Mouse (Mus musculus) lung, adult 2 months (tissue): ENCODE data around the gene Sparcl1.

Experiments
- CTCF ChIP-seq: fragments of 200-500 bp; IDR thresholded peaks from 2 replicates; pipeline ENCODE4 v1.5.1; 2011; ENCODE audit warnings: mild to moderate bottlenecking, low read length, control low read depth; ENCODE audit not compliant: insufficient read depth
- POLR2A ChIP-seq: fragments of 200-500 bp; IDR thresholded peaks from 2 replicates; pipeline ENCODE4 v1.6.1; 2011; ENCODE audit warnings: low read depth, mild to moderate bottlenecking, control low read depth, low read length, borderline replicate concordance; ENCODE audit errors: extremely low read depth

DNA sequence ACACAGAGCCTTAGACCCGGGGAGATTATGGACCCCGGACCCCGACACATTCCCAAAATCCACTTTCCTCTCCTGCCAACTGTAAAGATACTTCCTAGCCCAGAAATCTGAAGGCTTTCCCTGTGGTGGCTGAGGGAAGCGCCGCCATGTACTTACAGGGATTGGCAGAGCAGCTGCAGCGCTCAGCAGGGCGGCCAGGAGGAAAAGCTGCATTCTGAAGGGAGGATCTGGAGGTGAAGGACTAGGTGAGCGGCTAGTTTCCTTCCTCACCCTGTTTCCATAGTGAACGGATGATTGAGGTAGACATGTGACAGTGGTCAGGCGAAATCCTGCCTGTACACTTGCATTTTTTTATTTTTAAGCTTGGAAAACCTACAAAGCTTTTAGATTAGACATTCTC lies 37.2 kb downstream of the Sparcl1 start:
- TF ChIP-seq POLR2A (no peak), CTCF (no peak)
